Mouse (Mus musculus) E14TG2a.4 (cell line): Measurements from ENCODE around the gene Ufsp2.

Experiments used
- CTCF ChIP-seq: conservative IDR thresholded peaks from 2 replicates; pipeline ENCODE4 v1.5.1; 2014; ENCODE audit warnings: low read length
- POU5F1 ChIP-seq: IDR thresholded peaks from 2 replicates; pipeline ENCODE4 v1.6.1; 2014; ENCODE audit warnings: low read length, borderline replicate concordance

- TF ChIP-seq CTCF (no peak), POU5F1 (no peak)
Observed at GRCm38 (mm10) chr8:45995576-45995975, 20.2 kb downstream of the Ufsp2 start.
